Comparison of ENCODE assay signal across 12 mouse cellular contexts in the genomic region with DNA sequence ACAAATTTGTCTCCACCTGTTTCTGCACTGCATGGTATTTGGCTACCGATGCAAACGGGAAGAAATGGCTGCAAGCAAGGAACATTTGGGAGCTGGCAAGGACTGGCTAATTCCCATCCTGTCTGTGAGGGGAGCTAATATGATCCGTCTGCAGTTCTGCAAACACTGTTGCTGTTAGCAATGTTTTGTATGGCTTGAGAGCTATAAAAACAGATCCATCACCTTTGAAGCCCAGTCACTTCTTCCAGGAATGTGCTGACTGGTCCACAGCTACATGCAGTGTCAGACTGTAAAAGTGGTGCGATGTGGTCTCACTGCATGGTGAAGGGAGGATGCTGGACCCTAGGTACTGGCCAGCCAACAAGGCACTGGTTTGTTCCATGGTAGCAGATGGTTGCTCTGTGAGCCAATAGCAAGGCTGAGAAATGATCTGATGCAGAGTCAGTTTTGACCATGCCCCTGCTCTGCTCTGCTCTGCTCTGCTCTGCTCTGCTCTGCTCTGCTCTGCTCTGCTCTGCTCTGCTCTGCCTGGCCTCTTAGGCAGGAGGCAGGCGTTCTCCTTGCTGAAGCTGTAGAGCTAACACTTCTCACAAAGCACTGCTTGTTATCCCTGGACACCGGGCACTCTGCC. TPM values are rescaled to one million over a fixed set of nuclear protein-coding genes. Genes with fewer than 3 reads are reported as not detected.
A peak's percentile ranks its signal among the peaks of the same experiment; 100 is the strongest.
DNase-seq lines count a peak whose midpoint lies in the region; ATAC-seq and TF ChIP-seq lines count a peak whose summit lies in the region.
"Had no signal": no experiment of that assay in that cellular context is flagged by ENCODE, and none has a peak within 500 bp of the region (broad histone marks: within the 10 kb centered on the region; RNA-seq: fewer than 3 reads in every experiment).

No protein-coding gene starts in this region.

- H3K4me3 ChIP-seq in embryonic facial prominence, embryonic 12.5 days = no peak overlapping the region
- H3K4me3 ChIP-seq in gastrocnemius, adult 2 months = no peak overlapping the region
- no peak overlapping the region for H3K4me3 ChIP-seq in intestine, embryonic 16.5 days (ENCODE audit: low read length)
- H3K4me3 ChIP-seq: liver, embryonic 13.5 days; midbrain, embryonic 12.5 days had no signal

- no peaks in the 10 kb centered on the region for H3K36me3 ChIP-seq in embryonic facial prominence, embryonic 12.5 days
- H3K36me3 ChIP-seq in intestine, embryonic 16.5 days (ENCODE audit: control insufficient read depth, insufficient read depth, low read length) = no peaks in the 10 kb centered on the region
- H3K36me3 ChIP-seq: G1E; liver, embryonic 13.5 days; midbrain, embryonic 12.5 days had no signal

- DNase-seq in layer of hippocampus, adult 11-12 months (ENCODE audit: low spot score) = peak; percentile 29
- no peak for DNase-seq in layer of hippocampus, adult 9-10 months (ENCODE audit: low spot score)
- peak; percentile 44 for DNase-seq in cerebellum, adult 11-12 months
- DNase-seq in left cerebral cortex, postnatal 4 days = peak; percentile 51
- no peak for DNase-seq in ovary, postnatal 36 days (ENCODE audit: low spot score)
- no peak for DNase-seq in gastrocnemius, adult 2 months
- DNase-seq: liver, embryonic 13.5 days; right cerebral cortex, postnatal 4 days had no signal

- WGBS in embryonic facial prominence, embryonic 12.5 days = 32% methylated on average over 6 of the region's 6 CpGs
- WGBS in intestine, embryonic 16.5 days = 35% methylated on average over 6 of the region's 6 CpGs

- no peak overlapping the region for H3K4me2 ChIP-seq in embryonic facial prominence, embryonic 12.5 days (replicated peaks)
- no peak overlapping the region for H3K4me2 ChIP-seq in intestine, embryonic 16.5 days (ENCODE audit: low read depth, low read length)
- H3K4me2 ChIP-seq: liver, embryonic 13.5 days; midbrain, embryonic 12.5 days had no signal

- no peaks in the 10 kb centered on the region for H3K27me3 ChIP-seq in embryonic facial prominence, embryonic 12.5 days
- H3K27me3 ChIP-seq in intestine, embryonic 16.5 days (replicated peaks; ENCODE audit: control insufficient read depth, insufficient read depth, low read length) = no peaks in the 10 kb centered on the region

- H3K9ac ChIP-seq in embryonic facial prominence, embryonic 12.5 days = no peak overlapping the region
- H3K9ac ChIP-seq in intestine, embryonic 16.5 days (ENCODE audit: low read depth, low read length) = no peak overlapping the region
- H3K9ac ChIP-seq: liver, embryonic 13.5 days; midbrain, embryonic 12.5 days had no signal

- intact Hi-C loops in left cerebral cortex, postnatal 4 days (cut with DNase I) = no loop called here
- intact Hi-C loops in gastrocnemius, adult 2 months (cut with DNase I) = no loop called here

- no peak for TF ChIP-seq CTCF in gastrocnemius, adult 2 months (IDR thresholded peaks at IDR 0.05)

- ATAC-seq in embryonic facial prominence, embryonic 12.5 days (ENCODE audit: insufficient number of reproducible peaks, insufficient read depth, low FRiP score, low TSS enrichment) = 0 out of 2 replicates have a peak, but pooled peaks have one; percentile 28
- ATAC-seq in intestine, embryonic 16.5 days = no peak

- H3K9me3 ChIP-seq in embryonic facial prominence, embryonic 12.5 days = no peaks in the 10 kb centered on the region
- no peaks in the 10 kb centered on the region for H3K9me3 ChIP-seq in intestine, embryonic 16.5 days (ENCODE audit: control insufficient read depth, low read length)
- H3K9me3 ChIP-seq: G1E; liver, embryonic 13.5 days; midbrain, embryonic 12.5 days had no signal

- no peak overlapping the region for H3K27ac ChIP-seq in embryonic facial prominence, embryonic 12.5 days
- no peak overlapping the region for H3K27ac ChIP-seq in gastrocnemius, adult 2 months
- H3K27ac ChIP-seq in intestine, embryonic 16.5 days (ENCODE audit: low read length) = no peak overlapping the region
- H3K27ac ChIP-seq: liver, embryonic 13.5 days; midbrain, embryonic 12.5 days had no signal

- peaks cover 6% of the 10 kb centered on the region; the same call in 1 of the 2 replicates for H3K4me1 ChIP-seq in embryonic facial prominence, embryonic 12.5 days
- H3K4me1 ChIP-seq in intestine, embryonic 16.5 days (ENCODE audit: control insufficient read depth, insufficient read depth, low read length) = peaks cover 3% of the 10 kb centered on the region; the same call in 1 of the 2 replicates
- H3K4me1 ChIP-seq: liver, embryonic 13.5 days; midbrain, embryonic 12.5 days had no signal

RNA-seq across cellular contexts. Expression of a gene that starts 5.9 kb away (rescaled TPM):
- polyA plus RNA-seq in embryonic facial prominence, embryonic 12.5 days (2016; fragmentation: Nextera tagmentation; extraction: Ambion mirVana) = 4.9 and 5.6 TPM in 2 replicates
- 10 to 100 TPM; 23.2 to 24.3 TPM for total RNA-seq in left cerebral cortex, postnatal 4 days (2021)
- total RNA-seq in gastrocnemius, adult 2 months (2021) = under 1 TPM; 0.18 to 0.36 TPM
- polyA plus RNA-seq in intestine, embryonic 16.5 days (2015; fragmentation: Nextera tagmentation; extraction: Ambion mirVana) = 1.4 and 1.5 TPM in 2 replicates

Comparison
In these comparisons a context has a peak if more than half of its experiments do, and no peak if none do; other contexts are left out.
1. DNase-seq: peak in layer of hippocampus, adult 11-12 months (single experiment), cerebellum, adult 11-12 months (single experiment) and left cerebral cortex, postnatal 4 days (single experiment); none in layer of hippocampus, adult 9-10 months (single experiment), ovary, postnatal 36 days (single experiment) and gastrocnemius, adult 2 months (single experiment).
2. RNA of a gene that starts 5.9 kb away (total RNA-seq): 23.2 to 24.3 TPM in left cerebral cortex, postnatal 4 days; 0.18 to 0.36 TPM in gastrocnemius, adult 2 months; every median in the first group is over 10 times any median in the second.